Mouse (Mus musculus) kidney, adult 18-20 months (tissue): ENCODE results near the gene Gpr160.
A peak's percentile ranks its signal among the peaks of the same experiment; 100 is the strongest.
"Not testable (repeated sequence)": the region's sequence is repeated elsewhere in the genome, so short reads cannot be mapped to it uniquely, and the experiment has no call there.

ENCODE experiments used
- DNase-seq: peaks from one replicate; pipeline ENCODE4 v3.0.0; 2021

Gpr160 gene

DNA sequence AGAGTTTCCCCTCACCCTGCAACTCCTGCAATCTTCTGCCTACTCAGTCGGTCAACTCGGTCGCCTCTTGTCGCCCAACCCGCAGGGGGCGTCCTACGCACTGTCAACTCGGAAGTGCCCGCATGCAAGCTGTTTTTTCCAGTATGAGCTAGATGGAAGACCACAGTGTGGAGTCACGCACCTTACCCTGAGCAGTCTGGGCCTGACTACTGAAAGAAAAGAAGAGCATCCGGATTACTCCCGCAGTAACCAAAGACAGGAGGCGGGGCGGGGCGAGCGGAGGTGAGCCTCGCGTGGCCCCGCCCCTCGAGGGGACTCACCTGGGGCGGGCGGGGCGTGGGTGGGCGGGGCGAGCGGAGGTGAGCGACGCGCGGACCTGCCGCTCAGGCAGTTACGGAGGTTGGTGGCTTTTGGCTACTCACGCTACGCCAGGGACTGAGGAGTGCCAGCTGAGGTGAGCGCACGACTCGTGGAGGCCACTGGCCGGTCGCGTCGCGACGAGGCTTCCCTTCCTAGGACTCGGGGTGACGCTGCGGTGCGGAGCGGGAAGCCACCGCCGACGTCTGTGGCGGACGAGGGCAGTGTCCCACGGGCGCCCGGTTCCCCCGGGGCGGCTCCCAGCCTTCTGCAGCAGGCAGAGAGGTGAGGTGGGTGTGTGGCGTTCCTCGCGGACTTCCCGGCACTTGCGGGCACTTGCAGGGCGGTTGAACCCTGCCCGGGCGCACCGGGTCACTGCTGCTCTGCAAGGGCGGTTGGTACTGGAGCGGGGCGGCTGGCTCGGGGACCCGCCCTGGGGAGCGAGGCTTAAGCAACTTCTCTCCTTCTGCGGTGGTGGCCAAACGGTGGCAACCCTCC is at the start of gene Gpr160:
Gene Gpr160 (plus strand): TSS at position 347 of the 855 bp plus-strand sequence.
- peak; percentile 86 for DNase-seq

DNA sequence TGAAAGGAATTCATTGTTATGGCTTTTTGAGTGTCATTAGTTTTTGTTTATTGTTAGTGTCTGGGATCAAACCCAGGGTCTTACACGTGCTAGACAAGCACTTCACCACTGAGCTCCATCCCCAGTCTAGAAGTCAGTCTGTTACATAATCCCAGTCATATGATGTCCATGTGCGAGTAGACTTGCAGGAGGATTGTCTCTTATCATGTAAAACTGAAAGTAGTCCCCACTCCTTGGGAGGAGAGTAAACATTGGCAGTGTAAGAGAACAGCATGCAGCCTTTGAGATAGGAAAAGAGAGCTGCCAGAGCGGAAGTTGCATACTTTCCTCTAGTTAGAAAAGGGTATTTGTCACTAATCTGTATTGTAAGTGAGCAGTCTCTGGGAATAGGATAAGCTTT is 42.9 kb upstream of the Gpr160 start:
- DNase-seq = no peak

DNA sequence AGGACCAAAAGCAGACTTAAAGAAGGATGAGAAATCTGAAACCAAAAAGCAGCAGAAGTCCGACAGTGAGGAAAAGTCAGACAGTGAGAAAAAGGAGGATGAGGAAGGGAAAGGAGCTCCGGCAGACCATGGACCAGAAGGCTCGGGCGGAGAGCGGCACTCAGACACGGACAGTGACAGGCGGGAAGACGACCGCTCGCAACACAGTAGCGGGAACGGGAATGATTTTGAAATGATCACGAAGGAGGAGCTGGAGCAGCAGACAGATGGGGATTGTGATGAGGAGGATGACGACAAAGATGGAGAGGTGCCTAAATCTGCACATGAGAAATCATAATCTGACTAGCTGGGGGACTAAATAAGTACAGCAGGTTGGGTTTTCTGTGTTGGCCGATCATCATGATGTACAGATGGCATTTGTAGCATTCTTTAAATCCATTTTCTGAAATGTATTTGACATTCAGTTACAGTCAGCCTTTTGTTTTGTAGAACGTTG is 37.1 kb upstream of the Gpr160 start:
- DNase-seq = no peak

DNA sequence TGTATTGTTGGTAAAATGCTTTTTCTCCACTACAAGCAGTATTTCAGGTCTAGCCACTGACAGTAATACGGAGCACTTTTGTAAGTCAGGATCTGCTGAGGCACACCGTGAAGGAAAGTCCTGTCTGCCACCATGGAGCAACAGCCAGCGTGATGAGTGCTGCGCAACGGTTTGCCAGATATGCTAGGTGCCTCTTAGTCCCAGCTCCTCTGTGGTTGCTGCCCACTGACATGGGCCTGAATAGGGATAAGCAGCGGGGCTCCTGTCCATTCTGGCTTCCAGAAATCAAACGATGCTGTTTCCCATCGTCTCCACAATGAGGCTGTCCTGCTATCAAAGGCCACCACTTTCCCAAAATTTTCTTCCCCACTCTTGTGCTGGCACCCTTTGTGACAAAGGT is 33.6 kb upstream of the Gpr160 start:
- DNase-seq = no peak

DNA sequence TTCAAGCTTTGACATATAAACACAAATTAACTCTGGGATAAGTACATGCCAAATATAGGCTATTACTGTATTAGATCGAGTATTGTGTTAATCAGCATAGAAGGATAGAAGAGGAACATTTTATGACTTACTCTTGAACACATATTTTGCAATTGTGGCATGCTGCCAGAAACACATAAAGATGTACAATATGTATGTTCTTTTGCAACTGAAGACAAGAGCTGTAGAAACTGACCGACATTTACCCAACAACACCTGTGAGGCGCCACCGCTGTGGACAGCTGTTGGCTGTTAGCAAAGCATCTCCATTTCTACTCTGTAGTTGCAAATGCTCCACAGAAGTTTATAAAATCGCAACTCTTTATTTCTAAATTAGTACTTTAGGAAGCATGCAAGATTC is 29.7 kb upstream of the Gpr160 start:
- DNase-seq = no peak

DNA sequence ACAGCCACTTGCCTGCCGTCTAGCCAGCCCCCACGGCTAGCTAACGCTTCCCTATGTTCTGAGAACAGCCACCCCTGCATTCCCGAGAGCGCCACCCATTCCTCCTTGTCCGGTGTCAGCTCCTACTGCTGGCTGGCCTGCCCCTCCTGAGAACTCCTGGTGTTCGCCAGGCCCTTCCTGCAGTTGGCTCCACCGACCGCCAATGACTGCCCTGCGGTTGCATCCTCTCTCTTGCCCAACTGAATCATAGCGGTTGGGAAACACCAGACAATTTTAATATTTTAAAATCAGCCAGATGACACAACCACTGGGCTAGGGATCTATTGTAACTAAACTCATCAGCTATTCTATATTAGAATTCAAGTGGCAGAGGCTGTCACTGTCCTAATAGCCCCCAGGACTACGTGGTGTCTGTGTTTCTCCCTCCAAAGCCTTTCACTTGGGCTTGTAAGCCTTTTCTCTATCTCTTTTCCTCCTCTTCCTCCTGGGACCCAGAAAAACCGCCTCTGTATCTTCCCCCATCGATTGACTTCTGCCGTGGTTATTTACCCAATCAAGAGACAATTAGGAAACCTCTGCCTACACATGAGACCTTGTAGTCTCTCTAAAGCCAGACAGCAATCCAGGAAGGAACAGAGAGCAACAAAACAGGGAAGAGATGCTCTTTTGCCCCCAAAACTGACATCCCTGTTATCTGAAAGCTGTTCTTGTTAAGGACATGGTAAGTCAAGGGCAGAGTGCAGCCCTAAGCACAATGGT is 23.7 kb upstream of the Gpr160 start:
- DNase-seq = no peak

DNA sequence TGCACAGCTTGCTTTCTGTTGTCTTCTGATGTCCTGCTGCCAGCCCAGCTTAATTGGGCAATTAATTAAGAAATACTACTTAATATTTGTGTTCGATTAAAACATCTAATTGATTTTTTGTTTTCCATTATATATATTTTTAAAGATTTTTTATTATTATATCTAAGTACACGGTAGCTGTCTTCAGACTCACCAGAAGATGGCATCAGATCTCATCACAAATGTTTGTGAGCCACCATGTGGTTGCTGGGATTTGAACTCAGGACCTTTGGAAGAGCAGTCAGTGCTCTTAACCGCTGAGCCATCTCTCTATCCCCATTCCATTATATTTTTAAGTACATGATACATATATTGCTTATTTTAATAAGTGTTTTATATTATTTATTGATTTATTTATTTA is 22.5 kb upstream of the Gpr160 start:
- no peak for DNase-seq

DNA sequence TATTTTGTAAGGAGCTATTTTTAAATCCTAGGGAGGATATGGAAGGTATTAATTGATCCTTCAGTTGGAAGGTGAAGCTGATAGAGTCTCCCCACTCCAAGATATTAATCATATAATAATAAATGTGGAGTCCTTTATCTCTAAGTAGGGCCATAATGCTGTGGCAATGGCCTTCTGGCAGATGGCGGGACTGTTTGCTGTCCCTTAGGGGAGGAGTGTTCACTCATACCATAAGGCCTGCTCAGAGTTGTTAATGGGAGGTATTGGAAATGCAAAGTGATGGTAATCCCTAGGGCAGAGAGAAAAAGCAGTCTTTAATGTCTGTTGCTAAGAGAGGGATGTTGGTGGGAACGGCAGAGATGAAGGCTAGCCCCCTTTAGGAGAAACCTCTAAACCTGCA is 10.0 kb upstream of the Gpr160 start:
- DNase-seq = no peak

DNA sequence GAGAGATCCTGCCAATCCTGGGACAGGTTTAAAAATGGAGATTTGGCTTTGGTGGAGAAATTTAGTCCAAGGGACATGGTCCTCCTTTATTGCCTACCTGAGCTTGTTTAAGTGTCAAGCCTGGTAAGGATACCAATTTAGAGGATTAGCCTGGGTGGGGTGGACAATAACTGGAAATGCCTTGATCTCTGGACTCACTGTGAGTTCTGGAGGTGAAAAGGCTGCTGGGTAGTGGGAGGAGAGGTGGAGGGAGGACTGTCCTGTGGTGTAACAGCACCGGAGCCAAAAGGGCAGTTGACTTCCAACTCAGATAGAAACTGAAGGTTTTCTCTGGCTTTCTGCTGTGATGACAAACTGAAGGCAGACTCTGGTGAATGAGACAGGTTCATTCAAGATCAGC is 8.3 kb upstream of the Gpr160 start:
- no peak for DNase-seq

DNA sequence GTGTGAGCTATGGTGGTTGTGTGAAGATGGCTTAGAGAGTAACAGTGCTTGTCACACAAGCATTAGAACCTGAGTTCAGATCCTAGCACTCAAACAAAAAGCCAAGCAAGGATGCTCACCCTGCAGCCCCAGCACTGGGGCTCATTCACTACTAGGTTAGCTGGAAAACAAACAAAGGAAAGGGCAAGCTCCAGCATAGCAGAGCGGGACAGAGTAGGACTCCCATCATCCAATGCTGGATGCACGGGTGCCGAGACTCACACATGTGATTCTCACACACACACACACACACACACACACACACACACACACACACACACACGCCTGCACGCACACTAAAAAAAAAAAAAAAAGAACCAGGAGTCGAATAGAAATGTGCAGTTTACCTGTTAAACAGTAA is 4.3 kb upstream of the Gpr160 start:
- DNase-seq = no peak

DNA sequence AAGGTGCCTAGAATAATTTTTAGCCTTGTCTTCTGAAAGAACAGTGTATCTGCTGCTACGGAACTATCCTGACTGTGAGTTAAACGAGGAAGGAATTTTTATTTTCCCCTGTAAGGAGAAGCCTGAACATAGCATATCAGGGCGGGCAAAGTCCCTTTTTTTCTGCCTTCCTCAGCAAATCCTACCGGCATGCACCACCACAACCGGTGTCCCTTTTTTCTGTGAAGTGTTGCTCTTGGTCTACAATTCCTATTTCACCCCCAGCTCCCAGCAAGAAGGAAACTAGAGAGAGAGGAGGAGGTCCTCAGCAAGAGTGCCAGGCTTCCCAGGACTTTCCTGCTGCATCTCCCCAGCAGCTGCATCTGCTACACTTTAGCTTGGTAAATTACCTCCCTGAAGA is 2.2 kb upstream of the Gpr160 start:
- no peak for DNase-seq

DNA sequence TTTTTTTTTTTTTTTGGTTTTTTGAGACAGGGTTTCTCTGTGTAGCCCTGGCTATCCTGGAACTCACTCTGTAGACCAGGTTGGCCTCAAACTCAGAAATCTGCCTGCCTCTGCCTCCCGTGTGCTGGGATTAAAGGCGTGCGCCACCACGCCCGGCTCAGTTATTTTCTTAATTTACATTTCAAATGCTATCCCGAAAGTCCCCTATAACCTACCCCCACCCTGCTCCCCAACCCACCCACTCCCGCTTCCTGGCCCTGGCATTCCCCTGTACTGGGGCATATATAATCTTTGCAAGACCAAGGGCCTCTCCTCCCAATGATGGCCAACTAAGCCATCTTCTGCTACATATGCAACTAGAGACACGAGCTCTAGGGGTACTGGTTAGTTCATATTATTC is 3.8 kb downstream of the Gpr160 start:
- not testable (repeated sequence) for DNase-seq

DNA sequence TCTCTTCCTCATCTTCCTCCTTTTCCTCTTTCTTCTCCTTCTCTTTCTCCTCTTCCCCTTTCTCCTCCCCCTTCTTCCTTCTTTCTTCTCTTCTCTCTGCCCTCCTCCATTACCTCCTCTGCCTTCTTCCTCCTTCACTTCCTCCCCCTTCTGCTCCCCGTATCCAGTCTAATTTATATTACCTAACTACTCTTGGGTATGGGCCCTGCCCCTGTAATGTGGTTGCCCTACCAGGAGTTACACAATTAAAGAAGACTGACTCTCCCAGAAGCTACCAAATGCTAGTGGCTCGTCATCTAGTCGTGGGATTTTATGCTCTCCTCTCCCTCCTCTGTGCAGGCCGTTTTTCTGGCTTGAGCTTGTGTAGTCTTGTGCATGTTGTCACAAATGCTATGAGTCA is 5.0 kb downstream of the Gpr160 start:
- no peak for DNase-seq

DNA sequence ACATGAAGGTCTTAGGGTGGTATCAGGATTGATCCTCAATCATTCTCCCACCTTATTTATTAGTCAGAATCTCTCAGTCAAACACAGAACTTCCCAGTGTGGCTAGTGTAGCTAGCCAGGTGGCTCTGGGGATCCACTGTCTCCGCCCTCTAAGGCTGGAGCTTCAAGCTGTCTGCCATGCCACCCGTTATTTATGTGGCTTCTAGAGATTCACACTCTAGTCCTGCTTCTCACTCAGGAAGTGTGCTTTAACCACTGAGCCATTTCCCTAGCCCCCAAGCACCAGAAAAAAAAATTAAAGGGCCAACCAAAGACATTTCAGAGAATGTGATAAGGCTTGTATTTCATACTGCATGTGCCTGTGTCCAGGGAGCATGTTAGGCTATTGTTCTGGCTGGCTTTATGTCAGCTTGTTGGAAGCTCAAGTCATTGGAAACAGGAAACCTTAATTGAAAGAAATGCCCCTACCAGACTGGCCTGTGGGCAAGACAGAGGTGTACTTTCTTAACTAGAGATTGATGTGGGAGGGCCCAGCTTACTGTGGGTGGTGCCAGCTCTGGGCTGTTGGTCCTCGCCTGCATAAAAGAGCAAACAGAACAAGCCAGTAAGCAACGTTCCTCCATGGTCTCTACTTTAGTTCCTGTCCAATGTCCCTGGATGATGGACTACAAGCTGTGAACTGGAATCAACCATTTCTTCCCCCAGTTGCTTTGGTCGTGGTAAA is 8.1 kb downstream of the Gpr160 start:
- no peak for DNase-seq

DNA sequence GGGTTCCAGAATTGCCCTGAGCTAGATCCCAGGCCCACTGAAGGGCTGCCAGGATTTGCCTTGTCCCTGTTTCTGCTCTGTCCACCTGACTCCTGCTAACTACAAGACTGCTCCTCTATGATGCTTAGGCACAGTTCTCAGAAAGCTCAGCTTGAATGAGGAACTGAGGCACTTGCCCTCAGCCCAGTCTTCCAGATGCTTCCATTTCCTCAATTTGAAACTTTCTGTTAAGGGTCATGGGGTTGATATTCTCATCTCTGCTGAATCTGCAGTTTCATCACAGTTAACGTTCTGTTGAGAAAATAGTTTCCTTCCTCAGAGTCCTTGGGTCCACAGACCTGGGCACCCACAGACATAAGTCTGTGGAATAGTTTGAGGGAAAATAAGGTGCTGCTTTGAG is 8.9 kb downstream of the Gpr160 start:
- no peak for DNase-seq

DNA sequence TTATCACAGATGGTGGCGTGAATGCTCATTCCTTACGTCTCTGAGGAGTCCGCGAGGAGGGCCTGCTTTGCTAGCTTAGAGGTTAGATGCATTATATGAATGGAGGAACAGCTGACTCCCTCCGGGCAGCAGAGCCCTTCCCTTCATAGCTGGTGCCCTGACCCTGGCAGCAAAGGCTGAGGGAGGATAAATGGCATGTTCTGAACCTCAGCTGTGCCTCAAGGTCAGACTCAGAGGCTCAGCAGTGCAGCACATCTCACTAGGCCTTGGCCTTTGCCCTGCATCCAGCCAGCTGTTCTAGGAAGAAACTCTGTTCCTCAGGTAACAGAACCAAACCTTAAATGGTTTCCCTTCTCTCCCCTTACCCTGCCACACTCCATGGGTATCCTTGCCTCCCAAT is 12.4 kb downstream of the Gpr160 start:
- DNase-seq = no peak

DNA sequence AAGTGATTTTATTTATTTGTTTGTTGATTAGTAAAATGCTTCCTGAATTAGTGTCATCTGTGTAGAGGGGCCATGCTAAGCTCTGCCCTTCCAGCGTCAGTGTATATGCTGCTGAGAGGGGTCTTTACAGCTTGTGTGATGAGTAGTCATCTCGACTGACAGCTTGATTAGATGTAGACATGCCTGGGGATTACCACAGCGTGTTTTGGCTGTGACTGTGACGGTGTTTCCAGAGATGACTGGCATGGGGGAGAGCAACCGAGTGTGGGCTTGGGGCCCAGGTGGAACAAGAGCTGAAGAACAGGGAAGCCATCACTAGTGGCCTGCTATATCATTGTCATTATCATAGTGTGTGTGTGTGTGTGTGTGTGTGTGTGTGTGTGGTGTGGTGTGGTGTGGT is 12.9 kb downstream of the Gpr160 start:
- DNase-seq = no peak

DNA sequence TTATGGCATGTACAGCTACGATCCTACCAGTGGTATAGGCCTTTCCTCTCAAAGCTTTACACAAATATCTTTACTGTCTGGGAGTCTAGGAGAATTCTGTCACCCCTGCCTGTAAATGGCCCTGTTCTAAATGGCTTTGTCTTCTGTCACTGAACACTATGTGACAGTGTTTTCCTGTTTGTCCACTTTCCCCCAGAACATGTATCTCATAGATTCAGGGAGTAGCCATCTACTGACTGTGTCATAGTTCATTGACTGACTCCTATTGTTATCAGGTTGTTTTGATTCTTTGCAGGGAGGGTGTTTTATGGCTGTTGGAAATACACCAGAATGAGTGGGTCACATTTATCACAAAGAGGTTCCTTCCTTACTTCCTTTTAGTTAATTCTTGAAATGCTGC is 14.2 kb downstream of the Gpr160 start:
- no peak for DNase-seq

DNA sequence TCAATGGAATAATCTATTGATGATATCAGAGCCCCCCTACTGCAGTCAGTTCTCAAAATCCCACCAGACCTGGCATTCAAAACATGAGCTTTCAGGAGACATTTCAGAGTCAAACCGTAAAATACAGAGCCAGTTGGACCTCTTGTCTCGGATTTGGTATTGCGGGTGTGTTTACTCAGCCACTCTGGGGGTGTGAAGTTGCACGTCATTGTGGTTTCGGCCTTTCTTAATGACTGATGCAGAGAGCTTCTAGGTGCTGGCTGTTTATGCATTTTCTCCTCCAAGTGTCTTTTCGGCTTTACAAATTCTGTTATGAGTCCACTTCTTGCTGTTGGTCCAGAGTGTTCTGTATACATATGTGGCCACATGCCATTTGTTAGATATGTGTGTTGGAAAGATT is 21.0 kb downstream of the Gpr160 start:
- no peak for DNase-seq

DNA sequence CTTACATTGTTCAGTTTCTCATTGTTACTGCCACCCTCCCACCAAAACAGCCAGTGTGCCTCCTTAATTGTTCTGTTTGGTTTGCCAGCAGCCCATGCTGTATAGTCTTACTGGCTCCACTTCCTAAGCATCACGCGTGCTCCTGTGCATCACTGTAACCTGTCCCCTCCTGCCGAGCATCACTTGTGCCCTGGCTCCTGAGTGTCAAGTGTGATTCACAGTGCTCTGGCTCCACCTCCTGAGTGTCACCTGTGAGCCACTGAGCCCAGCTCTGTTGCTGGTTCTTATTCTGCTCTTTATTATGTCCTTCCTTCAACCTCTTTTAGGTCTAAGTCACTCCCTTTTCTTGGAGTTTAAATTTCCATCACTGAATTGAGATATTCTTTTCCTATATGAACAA is 31.7 kb downstream of the Gpr160 start:
- DNase-seq = no peak

DNA sequence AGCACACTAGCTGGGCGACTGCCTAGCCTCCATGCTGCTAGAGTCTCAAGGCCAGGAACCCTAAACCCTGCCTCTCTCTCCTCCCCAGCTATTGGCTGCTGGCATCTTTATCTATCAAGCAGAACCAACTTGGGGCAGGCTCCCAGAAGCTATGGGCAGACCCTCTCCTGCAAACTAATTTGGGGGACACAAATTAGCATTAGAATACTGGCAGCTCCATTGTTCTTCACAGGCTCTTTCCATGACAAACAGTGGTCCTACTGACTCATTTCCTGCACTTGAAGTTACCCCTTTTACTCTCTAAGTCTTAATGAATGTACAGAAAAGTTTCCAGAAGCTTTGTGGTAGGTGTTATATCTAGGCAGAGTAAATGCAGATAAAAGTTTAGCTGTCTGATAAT is 33.3 kb downstream of the Gpr160 start:
- no peak for DNase-seq

DNA sequence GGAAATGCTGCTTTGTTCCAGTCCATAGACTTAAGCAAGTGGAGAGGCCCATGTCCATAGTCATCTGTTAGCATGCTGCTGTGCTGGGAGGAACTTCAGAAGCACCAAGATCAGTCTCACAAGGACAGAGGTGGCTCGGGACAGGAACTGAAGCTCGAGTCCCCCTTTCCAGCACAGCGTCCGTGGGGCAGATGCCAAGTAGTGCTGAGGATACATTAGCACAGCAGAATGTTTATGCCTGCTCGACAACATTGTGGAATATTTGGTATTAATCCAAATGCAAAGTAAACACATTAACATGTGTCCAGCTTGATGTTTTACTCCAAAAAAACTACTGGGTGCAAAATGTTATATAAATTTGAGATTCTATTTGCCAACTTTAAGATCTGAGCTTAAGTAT is 41.0 kb downstream of the Gpr160 start:
- DNase-seq = no peak

DNA sequence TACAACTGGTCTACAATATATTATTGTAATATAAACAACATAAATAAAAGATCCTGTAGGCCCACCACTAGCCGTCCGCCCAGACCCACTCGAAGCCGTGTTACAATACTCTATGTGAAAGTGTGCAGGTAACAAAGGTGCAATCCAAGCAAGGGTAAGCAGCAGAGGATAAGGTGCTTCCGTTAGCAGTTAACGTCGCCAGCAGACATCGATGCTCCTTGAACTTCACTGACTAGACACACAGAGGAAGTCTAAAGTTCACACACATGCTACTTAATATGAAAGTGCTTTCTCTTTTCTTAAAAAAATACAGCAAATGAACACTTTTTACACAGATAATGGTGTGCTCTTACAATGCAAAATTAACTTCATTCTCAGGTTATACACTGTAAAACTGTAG is 43.7 kb downstream of the Gpr160 start:
- DNase-seq = no peak

DNA sequence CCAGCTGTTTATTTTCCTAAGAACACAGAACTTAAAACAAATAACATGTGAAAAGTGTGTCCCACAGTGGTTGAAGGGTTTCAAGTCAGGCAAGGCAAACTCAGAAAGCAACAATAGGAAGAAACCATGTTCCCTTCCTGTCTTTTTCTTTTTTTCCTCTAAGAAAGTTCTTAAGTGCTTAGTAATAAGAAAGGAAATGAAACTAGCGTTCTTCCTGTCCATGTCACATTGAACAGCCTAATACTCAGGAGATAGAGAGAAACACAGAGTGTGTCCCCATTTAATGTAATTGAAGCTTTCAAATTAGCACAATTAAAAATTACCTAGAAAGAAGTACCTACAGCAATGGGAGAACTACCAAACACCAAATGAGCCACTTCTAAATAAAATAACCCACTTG is 48.9 kb downstream of the Gpr160 start:
- DNase-seq = no peak
